Mouse (Mus musculus) bone marrow, adult 2 months (tissue): ENCODE measurements around the gene Olfr346. TPM values are rescaled to one million over a fixed set of nuclear protein-coding genes. Genes with fewer than 3 reads are reported as not detected.

Source experiments
- H3K27ac ChIP-seq: fragments of 200-500 bp; 2 replicates; pipeline ENCODE4 v1.5.1; 2012; ENCODE audit warnings: low read depth, mild to moderate bottlenecking, control low read depth, inconsistent platforms, low read length; ENCODE audit not compliant: control insufficient read depth, poor library complexity, insufficient read depth
- H3K4me1 ChIP-seq: fragments of 200-500 bp; 2 replicates; pipeline ENCODE4 v1.6.1; 2011; ENCODE audit warnings: low read length; ENCODE audit not compliant: control insufficient read depth, insufficient read depth
- H3K4me3 ChIP-seq: fragments of 200-500 bp; replicated peaks from 2 replicates; pipeline ENCODE3; 2011; ENCODE audit warnings: mild to moderate bottlenecking, low read depth, low read length, control low read depth; ENCODE audit not compliant: control insufficient read depth
- CTCF ChIP-seq: fragments of 200-500 bp; IDR thresholded peaks from 2 replicates; pipeline ENCODE4 v1.5.1; 2011; ENCODE audit warnings: low read length, control low read depth; ENCODE audit not compliant: control insufficient read depth, insufficient read depth
- POLR2A ChIP-seq: fragments of 200-500 bp; IDR thresholded peaks from 2 replicates; pipeline ENCODE4 v1.6.1; 2011; ENCODE audit warnings: low read depth, mild to moderate bottlenecking, control low read depth, low read length, borderline replicate concordance; ENCODE audit not compliant: control insufficient read depth
- WGBS: fragments of 180-500 bp; shearing (Covaris S2); methylation state at CpG from one replicate; pipeline ENCODE4 v1.1.7; 2018; 5-methylcytosine and 5-hydroxymethylcytosine counted together
- polyA plus RNA-seq: library from polyadenylated mRNA; stranded (reverse); fragments of >200 nt; gene quantifications from 2 replicates; pipeline ENCODE4 v1.2.4, GENCODE M21; 2011; ENCODE audit warnings: low replicate concordance; ENCODE audit not compliant: missing spikeins, insufficient read depth, insufficient read length

Gene Olfr346
- not detected in 2 replicates for polyA plus RNA-seq

DNA sequence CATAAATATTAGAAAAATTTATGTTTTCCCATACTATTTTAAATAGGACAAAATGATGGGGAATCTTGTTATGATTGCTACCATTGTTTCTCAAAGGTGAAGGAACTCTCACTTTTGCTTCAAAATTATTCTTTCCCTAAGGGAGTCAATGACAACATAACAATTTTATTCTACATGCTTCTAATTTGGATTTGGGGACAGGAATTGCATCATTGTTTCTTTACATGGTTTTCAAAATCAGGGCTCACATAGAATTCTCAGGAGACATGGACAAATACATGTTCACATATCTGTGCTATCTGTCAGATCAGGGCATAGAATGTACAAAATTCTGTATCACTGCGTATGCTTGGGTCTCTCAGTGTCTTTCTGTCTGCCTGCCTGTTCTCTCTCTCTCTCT is at the start of gene Olfr346:
Olfr346 (plus strand) TSS at position 301 of the 400 bp plus-strand sequence.
- WGBS: 91% methylated on average over 1 of the region's 1 CpGs
- TF ChIP-seq POLR2A (no peak), CTCF (no peak)
- Histone ChIP-seq H3K4me1 (no peaks in the 10 kb centered on the region), H3K27ac (no peak within 1 kb of the TSS), H3K4me3 (no peak within 1 kb of the TSS)

GRCm38 (mm10) chr2:36639741-36640140 is 45.8 kb upstream of the Olfr346 start, which contains the start of gene Olfr345:
Gene Olfr345, plus strand, starts transcription at chr2:36640041.
- Histone ChIP-seq H3K27ac (no peak within 1 kb of the TSS), H3K4me3 (no peak within 1 kb of the TSS), H3K4me1 (no peaks in the 10 kb centered on the region)
- TF ChIP-seq CTCF: no peak
- TF ChIP-seq POLR2A: no peak
- WGBS: 41% methylated on average over 1 of the region's 1 CpGs

DNA sequence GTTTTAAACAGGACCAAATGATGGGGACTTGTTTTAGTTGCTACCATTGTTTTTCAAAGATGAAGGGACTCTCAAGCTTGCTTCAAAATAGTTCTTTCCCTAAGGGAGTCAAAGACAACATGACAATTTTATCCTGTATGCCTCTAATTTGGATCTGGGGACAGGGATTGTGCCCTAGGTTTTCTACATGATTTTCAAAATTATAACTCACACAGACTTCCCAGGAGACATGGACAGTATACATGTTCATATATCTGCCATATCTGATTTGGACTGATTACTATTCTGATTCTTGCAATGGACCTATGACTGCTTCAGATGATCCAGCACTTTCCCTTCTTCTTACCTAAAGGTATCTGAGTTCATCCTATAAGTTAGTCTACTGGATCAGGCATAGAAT is 46.0 kb downstream of the Olfr346 start, which contains the start of gene Olfr347:
Olfr347 (plus strand) TSS at position 301 of the 400 bp plus-strand sequence.
- H3K4me3 ChIP-seq: no peak within 1 kb of the TSS
- no peaks in the 10 kb centered on the region for H3K4me1 ChIP-seq
- no peak within 1 kb of the TSS for H3K27ac ChIP-seq
- TF ChIP-seq POLR2A (no peak), CTCF (no peak)

GRCm38 (mm10) chr2:36736226-36736625 is 50.6 kb downstream of the Olfr346 start:
- TF ChIP-seq POLR2A (no peak), CTCF (no peak)
- no peak overlapping the region for H3K27ac ChIP-seq
- WGBS: 47% methylated on average over 3 of the region's 3 CpGs
- H3K4me3 ChIP-seq: no peak overlapping the region
- H3K4me1 ChIP-seq: no peaks in the 10 kb centered on the region

Other genes with a start within 250 kb of the Olfr346 start
- not detected in 2 replicates for gene Olfr340, start 233.2 kb upstream of the Olfr346 start, polyA plus RNA-seq
- gene Olfr341, start 203.3 kb upstream of the Olfr346 start, polyA plus RNA-seq: not detected in 2 replicates
- gene Olfr342, start 160.8 kb upstream of the Olfr346 start, polyA plus RNA-seq: not detected in 2 replicates
- gene Olfr344, start 119.1 kb upstream of the Olfr346 start, polyA plus RNA-seq: 0.16 and 0.77 TPM in 2 replicates
- gene Olfr345, start 45.7 kb upstream of the Olfr346 start, polyA plus RNA-seq: not detected in 2 replicates
- not detected in 2 replicates for gene Olfr347, start 46.1 kb downstream of the Olfr346 start, polyA plus RNA-seq
- gene Olfr348, start 98.5 kb downstream of the Olfr346 start, polyA plus RNA-seq: not detected in 2 replicates
- gene Olfr50, start 104.8 kb downstream of the Olfr346 start, polyA plus RNA-seq: 1.3 TPM in 1 of 2 replicates, not detected in the other
- gene Olfr3, start 131.2 kb downstream of the Olfr346 start, polyA plus RNA-seq: not detected in 2 replicates
- gene Olfr350, start 160.5 kb downstream of the Olfr346 start, polyA plus RNA-seq: not detected in 2 replicates
- gene Olfr351, start 176.9 kb downstream of the Olfr346 start, polyA plus RNA-seq: not detected in 2 replicates
- gene Olfr352, start 182.7 kb downstream of the Olfr346 start, polyA plus RNA-seq: 0.57 and 1.2 TPM in 2 replicates
- not detected in 2 replicates for gene Olfr353, start 207.1 kb downstream of the Olfr346 start, polyA plus RNA-seq
- not detected in 2 replicates for gene Olfr354, start 219.9 kb downstream of the Olfr346 start, polyA plus RNA-seq
- not detected in 2 replicates for gene Olfr355, start 243.1 kb downstream of the Olfr346 start, polyA plus RNA-seq